Mouse (Mus musculus): ENCODE data around the gene 6030452D12Rik. TPM values are rescaled to one million over a fixed set of nuclear protein-coding genes. Genes with fewer than 3 reads are reported as not detected.

The 6030452D12Rik gene
- total RNA-seq, 1 experiment from 2014 or later = not detected

DNA sequence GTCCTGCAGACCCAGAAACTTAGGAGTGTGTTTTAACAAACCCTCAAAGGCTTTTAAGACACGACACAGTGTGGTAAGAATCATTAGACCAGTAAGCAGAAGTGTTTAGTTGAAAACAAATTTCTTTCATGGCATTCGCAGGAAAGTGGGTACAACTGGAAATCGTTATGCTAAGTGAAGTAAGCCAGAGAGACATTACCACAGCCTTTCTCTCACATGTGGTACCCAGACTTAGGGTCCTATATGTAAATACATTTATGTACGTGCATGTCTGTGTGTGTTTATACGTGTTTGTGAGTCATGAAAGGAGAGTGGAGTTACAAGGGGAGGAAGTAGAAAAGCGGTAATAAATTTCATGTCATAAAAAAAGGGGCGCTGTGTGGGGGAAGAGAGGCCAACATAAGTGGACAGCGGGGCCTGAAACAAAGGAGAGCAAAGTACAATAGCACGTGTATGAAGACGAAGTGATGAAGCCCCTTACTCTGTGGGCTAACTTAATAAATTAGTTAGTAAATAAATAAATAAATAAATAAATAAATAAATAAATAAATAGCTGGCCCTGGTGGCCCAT, 48.1 kb downstream of the 6030452D12Rik start:
- ATAC-seq (replicated peaks; ENCODE audit: insufficient number of reproducible peaks, low FRiP score, low TSS enrichment, poor library complexity, severe bottlenecking) = no peak

- ATAC-seq (replicated peaks; ENCODE audit: insufficient number of reproducible peaks, low FRiP score, low TSS enrichment, poor library complexity, severe bottlenecking) = no peak
These were observed 50.6 kb downstream of the 6030452D12Rik start for GRCm38 (mm10) chr8:106550906-106551305.

DNA sequence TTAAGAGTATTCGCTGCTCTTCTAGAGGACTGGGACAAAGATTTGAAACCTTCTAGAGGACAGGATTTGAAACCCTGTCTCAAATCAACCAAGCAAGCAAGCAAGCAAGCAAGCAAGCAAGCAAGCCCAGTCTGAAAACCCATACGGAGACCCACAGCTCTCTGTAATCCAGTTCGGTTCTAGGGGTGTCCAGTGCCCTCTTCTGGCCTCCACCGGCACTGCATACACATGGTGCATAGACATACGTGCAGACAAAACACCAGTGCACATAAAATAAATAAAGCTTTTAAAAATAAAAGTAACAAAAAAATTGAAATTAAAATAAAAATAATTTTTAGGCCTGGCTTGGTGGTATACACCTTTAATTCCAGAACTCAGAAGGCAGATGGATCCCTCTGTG, 53.7 kb downstream of the 6030452D12Rik start:
- ATAC-seq (replicated peaks; ENCODE audit: insufficient number of reproducible peaks, low FRiP score, low TSS enrichment, poor library complexity, severe bottlenecking) = no peak

DNA sequence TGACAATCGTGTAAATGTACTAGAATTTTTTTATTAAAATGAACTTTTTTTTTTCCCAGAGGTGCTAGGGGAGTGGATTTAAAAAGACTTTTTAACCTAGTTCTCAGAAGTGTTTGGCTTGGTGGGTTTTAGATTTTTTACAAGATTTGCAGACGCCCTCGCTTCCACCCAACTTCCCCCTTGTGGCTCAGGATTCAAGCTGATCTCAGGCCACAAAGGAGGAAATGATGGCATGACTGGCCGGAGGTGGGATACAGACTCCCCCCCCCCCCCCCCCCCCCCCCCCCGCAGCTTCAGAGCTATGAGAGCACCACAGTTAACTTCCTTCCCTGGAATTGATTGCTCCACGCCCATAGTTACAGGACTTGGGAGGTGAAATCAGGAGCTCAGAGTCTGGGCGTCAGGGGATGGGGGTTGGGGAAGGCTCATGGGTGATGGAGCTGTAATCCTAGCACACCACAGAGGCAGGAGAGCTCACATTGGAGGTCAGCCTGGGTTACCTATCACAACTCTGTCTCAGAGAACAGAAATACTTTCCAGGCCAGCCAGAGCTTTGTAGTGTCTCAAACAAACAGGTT, 55.8 kb downstream of the 6030452D12Rik start:
- ATAC-seq (replicated peaks; ENCODE audit: insufficient number of reproducible peaks, low FRiP score, low TSS enrichment, poor library complexity, severe bottlenecking) = no peak

Other genes with a start within 250 kb of the 6030452D12Rik start
- 0.48 to 1.1 TPM in 2 of 3 replicates, not detected in the other for gene Smpd3, start 162.5 kb upstream of the 6030452D12Rik start, total RNA-seq (2017)
- gene Zfp90, start 85.2 kb upstream of the 6030452D12Rik start, total RNA-seq (2017) = 8.2 to 12.2 TPM (median 11.8 TPM) in 3 replicates
- not detected in 3 replicates for gene Cdh3, start 10.4 kb downstream of the 6030452D12Rik start, total RNA-seq (2017)
- 2.2 to 11.5 TPM (median 9.5 TPM) in 3 replicates for gene Gm10073, start 72.9 kb downstream of the 6030452D12Rik start, total RNA-seq (2017)
- gene Cdh1, start 102.8 kb downstream of the 6030452D12Rik start, total RNA-seq (2017) = 7.3 to 16.7 TPM (median 15.2 TPM) in 3 replicates
- gene Tango6, start 182.5 kb downstream of the 6030452D12Rik start, total RNA-seq (2017) = 1.9 to 7.2 TPM (median 1.9 TPM) in 3 replicates